Mouse (Mus musculus) stomach, embryonic 15.5 days (tissue): Measurements from ENCODE around the gene Gnai2. TPM values are rescaled to one million over a fixed set of nuclear protein-coding genes. Genes with fewer than 3 reads are reported as not detected.
A peak's percentile ranks its signal among the peaks of the same experiment; 100 is the strongest.
"Not testable (repeated sequence)": the region's sequence is repeated elsewhere in the genome, so short reads cannot be mapped to it uniquely, and the experiment has no call there.

ENCODE experiments used
- ATAC-seq: fragments of 200-750 bp; cut with Nextera tagmentation; 2 replicates; pipeline ENCODE4 v1.8.0; 2017; ENCODE audit warnings: low read depth, moderate number of reproducible peaks, moderate TSS enrichment; ENCODE audit not compliant: insufficient read depth, low FRiP score
- H3K27ac ChIP-seq: fragments of 300-500 bp; sonication (generic); 2 replicates; pipeline ENCODE4 v1.5.1; 2015; ENCODE audit warnings: mild to moderate bottlenecking, inconsistent platforms
- H3K27me3 ChIP-seq: fragments of 300-500 bp; sonication (generic); replicated peaks from 2 replicates; pipeline ENCODE4 v1.6.1; 2015; ENCODE audit warnings: inconsistent platforms
- H3K36me3 ChIP-seq: fragments of 300-500 bp; sonication (generic); 2 replicates; pipeline ENCODE4 v1.6.1; 2015; ENCODE audit warnings: inconsistent platforms
- H3K4me1 ChIP-seq: fragments of 300-500 bp; sonication (generic); 2 replicates; pipeline ENCODE4 v1.6.1; 2015; ENCODE audit warnings: inconsistent platforms
- H3K4me2 ChIP-seq: fragments of 300-500 bp; sonication (generic); 2 replicates; pipeline ENCODE4 v1.6.1; 2015; ENCODE audit warnings: mild to moderate bottlenecking, inconsistent platforms
- H3K4me3 ChIP-seq: fragments of 300-500 bp; sonication (generic); replicated peaks from 2 replicates; pipeline ENCODE4 v1.5.1; 2015; ENCODE audit warnings: inconsistent platforms
- H3K9ac ChIP-seq: fragments of 300-500 bp; sonication (generic); 2 replicates; pipeline ENCODE4 v1.6.1; 2015; ENCODE audit warnings: inconsistent platforms
- H3K9me3 ChIP-seq: fragments of 300-500 bp; sonication (generic); 2 replicates; pipeline ENCODE4 v1.6.1; 2016; ENCODE audit warnings: inconsistent platforms
- WGBS: fragments of 180-500 bp; shearing (Covaris S2); methylation state at CpG from one replicate; pipeline ENCODE4 v1.1.7; 2015; 5-methylcytosine and 5-hydroxymethylcytosine counted together
- polyA plus RNA-seq: library from polyadenylated mRNA; unstranded; fragments of >200 nt; fragmentation: Nextera tagmentation; extraction: Ambion mirVana; gene quantifications from 2 replicates; pipeline ENCODE4 v1.2.1, GENCODE M21; 2015

Gnai2 gene
- polyA plus RNA-seq, 1 experiment from 2014 or later: 371 TPM

- Histone ChIP-seq H3K4me1 (peaks cover 51% of the 10 kb centered on the region), H3K9ac (peak overlapping the region; percentile 78), H3K27me3 (no peaks in the 10 kb centered on the region), H3K4me2 (peak overlapping the region; percentile 74), H3K27ac (peak overlapping the region; percentile 91), H3K9me3 (no peaks in the 10 kb centered on the region), H3K36me3 (peaks cover 28% of the 10 kb centered on the region), H3K4me3 (peak overlapping the region; percentile 85)
- under 1% methylated on average over 23 of the region's 23 CpGs for WGBS
- ATAC-seq: peak; percentile 2; the same call in 1 of the 2 replicates
Observed at GRCm38 (mm10) chr9:107569270-107569669, 65.9 kb downstream of the Gnai2 start.

- under 1% methylated on average over 41 of the region's 41 CpGs for WGBS
- peak overlapping the region; percentile 74 for H3K4me2 ChIP-seq
- peaks cover 25% of the 10 kb centered on the region for H3K36me3 ChIP-seq
- H3K9me3 ChIP-seq: no peaks in the 10 kb centered on the region
- peak overlapping the region; percentile 78 for H3K9ac ChIP-seq
- H3K4me1 ChIP-seq: peaks cover 57% of the 10 kb centered on the region
- H3K4me3 ChIP-seq: peak overlapping the region; percentile 85
- H3K27ac ChIP-seq: peak overlapping the region; percentile 91
- no peaks in the 10 kb centered on the region for H3K27me3 ChIP-seq
- ATAC-seq: peak; percentile 79
Observed at GRCm38 (mm10) chr9:107568331-107569261, 66.6 kb downstream of the Gnai2 start.

- Histone ChIP-seq H3K36me3 (peaks cover 20% of the 10 kb centered on the region), H3K4me3 (peak within 1 kb of the TSS; percentile 85), H3K27ac (peak within 1 kb of the TSS; percentile 91), H3K4me1 (peaks cover 61% of the 10 kb centered on the region), H3K9me3 (no peaks in the 10 kb centered on the region), H3K27me3 (no peaks in the 10 kb centered on the region), H3K4me2 (peak within 1 kb of the TSS; percentile 74), H3K9ac (peak within 1 kb of the TSS; percentile 78)
- no peak for ATAC-seq
- WGBS: 14% methylated on average over 18 of the region's 18 CpGs
Observed at GRCm38 (mm10) chr9:107567702-107568319, 67.4 kb downstream of the Gnai2 start, which contains the start of gene Hyal2. Gene Hyal2, plus strand, starts transcription at chr9:107567945.

DNA sequence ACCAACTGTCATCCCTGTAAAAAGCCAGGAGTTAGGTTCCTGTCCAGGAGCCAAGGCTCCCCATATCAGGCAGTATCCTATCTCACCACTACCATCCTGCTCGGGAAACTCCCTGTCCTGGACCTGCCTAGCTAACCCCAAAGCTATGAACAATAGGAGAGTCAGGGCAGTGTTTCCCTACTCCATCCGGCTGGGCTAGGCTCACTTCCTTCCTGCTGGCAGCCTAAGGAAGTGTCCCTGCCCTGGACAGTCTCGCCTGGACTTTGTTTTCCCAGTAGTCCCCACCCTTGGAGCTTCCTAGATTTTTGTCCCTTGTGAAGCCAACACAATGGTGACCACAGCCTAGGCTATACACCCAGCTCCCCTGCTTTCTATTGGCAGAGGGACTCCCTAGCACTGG, 68.3 kb downstream of the Gnai2 start:
- peak overlapping the region; percentile 91 for H3K27ac ChIP-seq
- no peaks in the 10 kb centered on the region for H3K9me3 ChIP-seq
- no peaks in the 10 kb centered on the region for H3K27me3 ChIP-seq
- H3K4me2 ChIP-seq: peak overlapping the region; percentile 74
- no peak overlapping the region for H3K4me3 ChIP-seq
- H3K36me3 ChIP-seq: peaks cover 17% of the 10 kb centered on the region
- no peak for ATAC-seq
- H3K4me1 ChIP-seq: peaks cover 57% of the 10 kb centered on the region
- 50% methylated on average over 3 of the region's 3 CpGs for WGBS
- no peak overlapping the region for H3K9ac ChIP-seq

- H3K27me3 ChIP-seq: no peaks in the 10 kb centered on the region
- peaks cover 19% of the 10 kb centered on the region for H3K36me3 ChIP-seq
- H3K9ac ChIP-seq: no peak overlapping the region
- WGBS: 49% methylated on average over 15 of the region's 15 CpGs
- H3K4me1 ChIP-seq: peaks cover 52% of the 10 kb centered on the region
- H3K9me3 ChIP-seq: no peaks in the 10 kb centered on the region
- H3K4me3 ChIP-seq: no peak overlapping the region
- ATAC-seq: no peak
- H3K27ac ChIP-seq: peak overlapping the region; percentile 91
- peak overlapping the region; percentile 9; the same call in 1 of the 2 replicates for H3K4me2 ChIP-seq
Observed at GRCm38 (mm10) chr9:107566041-107566709, 69.0 kb downstream of the Gnai2 start.

GRCm38 (mm10) chr9:107565556-107565955, 69.6 kb downstream of the Gnai2 start:
- 51% methylated on average over 5 of the region's 5 CpGs for WGBS
- not testable (repeated sequence) for H3K9ac ChIP-seq, ATAC-seq, H3K4me3 ChIP-seq, H3K9me3 ChIP-seq, H3K27me3 ChIP-seq
- Histone ChIP-seq H3K36me3 (peaks cover 25% of the 10 kb centered on the region), H3K27ac (peak overlapping the region; percentile 91), H3K4me1 (peaks cover 46% of the 10 kb centered on the region), H3K4me2 (peak overlapping the region; percentile 21)

Other genes with a start within 250 kb of the Gnai2 start
- 0.23 and 0.27 TPM in 2 replicates for gene Cacna2d2, start 235.8 kb downstream of the Gnai2 start, polyA plus RNA-seq
- 43.2 and 45.7 TPM in 2 replicates for gene Tmem115, start 101.4 kb downstream of the Gnai2 start, polyA plus RNA-seq
- gene Cyb561d2, start 93.2 kb downstream of the Gnai2 start, polyA plus RNA-seq: 26.6 and 31.3 TPM in 2 replicates
- gene Nprl2, start 93.1 kb downstream of the Gnai2 start, polyA plus RNA-seq: 39.1 and 39.7 TPM in 2 replicates
- 0.63 and 0.94 TPM in 2 replicates for gene Zmynd10, start 88.1 kb downstream of the Gnai2 start, polyA plus RNA-seq
- 53.9 and 58.0 TPM in 2 replicates for gene Rassf1, start 83.8 kb downstream of the Gnai2 start, polyA plus RNA-seq
- 42.6 and 46.1 TPM in 2 replicates for gene Tusc2, start 72.1 kb downstream of the Gnai2 start, polyA plus RNA-seq
- 84.2 and 85.4 TPM in 2 replicates for gene Hyal2, start 67.4 kb downstream of the Gnai2 start, polyA plus RNA-seq
- 9.2 and 10.8 TPM in 2 replicates for gene Hyal1, start 58.4 kb downstream of the Gnai2 start, polyA plus RNA-seq
- gene Naa80, start 56.5 kb downstream of the Gnai2 start, polyA plus RNA-seq: 16.1 and 18.6 TPM in 2 replicates
- gene Hyal3, start 54.5 kb downstream of the Gnai2 start, polyA plus RNA-seq: 1.1 and 1.7 TPM in 2 replicates
- gene Ifrd2, start 47.7 kb downstream of the Gnai2 start, polyA plus RNA-seq: 65.1 and 68.2 TPM in 2 replicates
- 13.2 and 16.5 TPM in 2 replicates for gene Sema3b, start 26.1 kb downstream of the Gnai2 start, polyA plus RNA-seq
- gene Slc38a3, start 34.2 kb upstream of the Gnai2 start, polyA plus RNA-seq: 19.5 and 28.6 TPM in 2 replicates
- 1.1 and 1.9 TPM in 2 replicates for gene Gnat1, start 44.3 kb upstream of the Gnai2 start, polyA plus RNA-seq
- 19.7 and 21.3 TPM in 2 replicates for gene Sema3f, start 75.1 kb upstream of the Gnai2 start, polyA plus RNA-seq
- 182 and 185 TPM in 2 replicates for gene Rbm5, start 135.6 kb upstream of the Gnai2 start, polyA plus RNA-seq
- gene Rbm6, start 237.9 kb upstream of the Gnai2 start, polyA plus RNA-seq: 67.4 and 76.2 TPM in 2 replicates